9 mouse cellular contexts compared by ENCODE assay signal in genomic region chr19:55122351-55122980, GRCm38 (mm10). TPM values are rescaled to one million over a fixed set of nuclear protein-coding genes. Genes with fewer than 3 reads are reported as not detected.
DNase-seq lines count a peak whose midpoint lies in the region; ATAC-seq and TF ChIP-seq lines count a peak whose summit lies in the region.
"Had no signal": no experiment of that assay in that cellular context is flagged by ENCODE, and none has a peak within 500 bp of the region (broad histone marks: within the 10 kb centered on the region; RNA-seq: fewer than 3 reads in every experiment).

No protein-coding gene starts in this region.

- H3K9me3 ChIP-seq in embryonic facial prominence, embryonic 12.5 days = no peaks in the 10 kb centered on the region
- no peaks in the 10 kb centered on the region for H3K9me3 ChIP-seq in liver, embryonic 12.5 days (replicated peaks)
- H3K9me3 ChIP-seq in neural tube, embryonic 12.5 days = no peaks in the 10 kb centered on the region
- H3K9me3 ChIP-seq: embryonic facial prominence, embryonic 13.5 days had no signal

- TF ChIP-seq CTCF in layer of hippocampus, adult 2 months (conservative IDR thresholded peaks at IDR 0.05) = no peak

- no peak overlapping the region for H3K9ac ChIP-seq in embryonic facial prominence, embryonic 12.5 days
- H3K9ac ChIP-seq in liver, embryonic 12.5 days = no peak overlapping the region
- no peak overlapping the region for H3K9ac ChIP-seq in neural tube, embryonic 12.5 days
- H3K9ac ChIP-seq: embryonic facial prominence, embryonic 13.5 days had no signal

- H3K4me3 ChIP-seq in layer of hippocampus, adult 2 months = no peak overlapping the region
- H3K4me3 ChIP-seq in embryonic facial prominence, embryonic 12.5 days = no peak overlapping the region
- H3K4me3 ChIP-seq in liver, embryonic 12.5 days = no peak overlapping the region
- H3K4me3 ChIP-seq in neural tube, embryonic 12.5 days = no peak overlapping the region
- H3K4me3 ChIP-seq: embryonic facial prominence, embryonic 13.5 days had no signal

- H3K27ac ChIP-seq in layer of hippocampus, adult 2 months = peak overlapping the region; percentile 86
- no peak overlapping the region for H3K27ac ChIP-seq in embryonic facial prominence, embryonic 12.5 days
- H3K27ac ChIP-seq in liver, embryonic 12.5 days = no peak overlapping the region
- no peak overlapping the region for H3K27ac ChIP-seq in neural tube, embryonic 12.5 days
- H3K27ac ChIP-seq: embryonic facial prominence, embryonic 13.5 days had no signal

- H3K4me1 ChIP-seq in embryonic facial prominence, embryonic 12.5 days = peaks cover 10% of the 10 kb centered on the region
- H3K4me1 ChIP-seq in liver, embryonic 12.5 days = peaks cover 9% of the 10 kb centered on the region; the same call in 1 of the 2 replicates
- peaks cover 10% of the 10 kb centered on the region; the same call in 1 of the 2 replicates for H3K4me1 ChIP-seq in neural tube, embryonic 12.5 days

- H3K4me2 ChIP-seq in embryonic facial prominence, embryonic 12.5 days (replicated peaks) = no peak overlapping the region
- peak overlapping the region; percentile 23 for H3K4me2 ChIP-seq in liver, embryonic 12.5 days
- no peak overlapping the region for H3K4me2 ChIP-seq in neural tube, embryonic 12.5 days (replicated peaks)
- H3K4me2 ChIP-seq: embryonic facial prominence, embryonic 13.5 days had no signal

- 90% methylated on average over 4 of the region's 4 CpGs for WGBS in embryonic facial prominence, embryonic 12.5 days
- 63% methylated on average over 4 of the region's 4 CpGs for WGBS in liver, embryonic 12.5 days (ENCODE audit: insufficient replicate concordance)
- 68% methylated on average over 4 of the region's 4 CpGs for WGBS in neural tube, embryonic 12.5 days

- ATAC-seq in embryonic facial prominence, embryonic 12.5 days (ENCODE audit: insufficient number of reproducible peaks, insufficient read depth, low FRiP score, low TSS enrichment) = 0 out of 2 replicates have a peak, but pooled peaks have one; percentile 6
- ATAC-seq in liver, embryonic 12.5 days = no peak
- ATAC-seq in neural tube, embryonic 12.5 days (ENCODE audit: low FRiP score, low read depth) = peak; percentile 42
- ATAC-seq in cerebellum, adult (ENCODE audit: insufficient number of reproducible peaks, low FRiP score, low TSS enrichment) = no peak

- no peaks in the 10 kb centered on the region for H3K36me3 ChIP-seq in embryonic facial prominence, embryonic 12.5 days
- no peaks in the 10 kb centered on the region for H3K36me3 ChIP-seq in liver, embryonic 12.5 days
- no peaks in the 10 kb centered on the region for H3K36me3 ChIP-seq in neural tube, embryonic 12.5 days
- H3K36me3 ChIP-seq: embryonic facial prominence, embryonic 13.5 days had no signal

- no peaks in the 10 kb centered on the region for H3K27me3 ChIP-seq in embryonic facial prominence, embryonic 12.5 days
- H3K27me3 ChIP-seq in liver, embryonic 12.5 days (replicated peaks) = no peaks in the 10 kb centered on the region
- H3K27me3 ChIP-seq in neural tube, embryonic 12.5 days (replicated peaks) = no peaks in the 10 kb centered on the region
- H3K27me3 ChIP-seq: embryonic facial prominence, embryonic 13.5 days had no signal

- DNase-seq in layer of hippocampus, adult 2 months (ENCODE audit: low spot score in 2 of 2) = no peak
- no peak for DNase-seq in layer of hippocampus, postnatal 36 days
- no peak for DNase-seq in gastrocnemius, adult 8-10 months (ENCODE audit: low spot score in 2 of 2)
- no peak for DNase-seq in gastrocnemius, postnatal 4 days (ENCODE audit: low spot score in 2 of 2)

RNA-seq across cellular contexts. Expression of gene Gpam, which starts 4.6 kb away (rescaled TPM):
- 10 to 100 TPM; 40.9 to 44.5 TPM for total RNA-seq in layer of hippocampus, adult 2 months (2021)
- total RNA-seq in layer of hippocampus, postnatal 36 days (2021) = 10 to 100 TPM; 46.0 to 48.0 TPM
- polyA plus RNA-seq in embryonic facial prominence, embryonic 12.5 days (2016; fragmentation: Nextera tagmentation; extraction: Ambion mirVana) = 18.0 and 18.5 TPM in 2 replicates
- polyA plus RNA-seq in liver, embryonic 12.5 days (2016; fragmentation: Nextera tagmentation; extraction: Ambion mirVana) = 26.9 and 27.1 TPM in 2 replicates
- 19.6 and 21.0 TPM in 2 replicates for polyA plus RNA-seq in neural tube, embryonic 12.5 days (2016; fragmentation: Nextera tagmentation; extraction: Ambion mirVana)
- total RNA-seq in gastrocnemius, adult 8-10 months (2022) = 100 to 1,000 TPM in 1 of 4 experiments, 10 to 100 TPM in 3; 90.2 to 104 (median 98.9) TPM
- total RNA-seq in gastrocnemius, postnatal 4 days (2021) = 10 to 100 TPM; 67.6 to 79.1 TPM

RNA-seq across cellular contexts. Expression of gene Tectb, which starts 58.1 kb away (rescaled TPM):
- total RNA-seq in layer of hippocampus, adult 2 months (2021) = under 1 TPM in 1 of 2 experiments, not detected in 1; 0.15 TPM
- total RNA-seq in layer of hippocampus, postnatal 36 days (2021) = not detected
- 0.15 and 0.27 TPM in 2 replicates for polyA plus RNA-seq in embryonic facial prominence, embryonic 12.5 days (2016; fragmentation: Nextera tagmentation; extraction: Ambion mirVana)
- polyA plus RNA-seq in liver, embryonic 12.5 days (2016; fragmentation: Nextera tagmentation; extraction: Ambion mirVana) = 0.05 and 0.06 TPM in 2 replicates
- not detected in 2 replicates for polyA plus RNA-seq in neural tube, embryonic 12.5 days (2016; fragmentation: Nextera tagmentation; extraction: Ambion mirVana)
- not detected for total RNA-seq in gastrocnemius, adult 8-10 months (2022)
- under 1 TPM; 0.22 to 0.29 TPM for total RNA-seq in gastrocnemius, postnatal 4 days (2021)
- polyA plus RNA-seq: embryonic facial prominence, embryonic 13.5 days had no signal

Comparison
In these comparisons a context has a peak if more than half of its experiments do, and no peak if none do; other contexts are left out.
1. ATAC-seq: peak in embryonic facial prominence, embryonic 12.5 days (single experiment) and neural tube, embryonic 12.5 days (single experiment); none in liver, embryonic 12.5 days (single experiment) and cerebellum, adult (single experiment).